Mouse (Mus musculus) CH12.LX (cell line): Measurements from ENCODE around the gene Ranbp9. TPM values are rescaled to one million over a fixed set of nuclear protein-coding genes. Genes with fewer than 3 reads are reported as not detected.
A peak's percentile ranks its signal among the peaks of the same experiment; 100 is the strongest.

Experiments
- DNase-seq: peaks from one replicate; pipeline ENCODE4 v3.0.0-alpha.2; 2013; ENCODE audit errors: extremely low read depth
- H3K27ac ChIP-seq: 2 replicates; pipeline ENCODE4 v1.5.1; 2012; ENCODE audit warnings: low read depth, mild to moderate bottlenecking, control low read depth, moderate library complexity; ENCODE audit not compliant: insufficient read depth
- H3K27me3 ChIP-seq: replicated peaks from 2 replicates; pipeline ENCODE3; 2012; ENCODE audit warnings: inconsistent platforms
- H3K36me3 ChIP-seq, 2 experiments: replicated peaks in 1 of 2; 2 replicates each; pipeline versions ENCODE3 to v1.6.1; 2012; ENCODE audit warnings: inconsistent platforms in 1 of 2, low read length in 1 of 2, mild to moderate bottlenecking in 1 of 2, mixed read lengths in 1 of 2, moderate library complexity in 1 of 2; ENCODE audit not compliant: control insufficient read depth in 1 of 2, insufficient read depth in 1 of 2
- H3K4me1 ChIP-seq, 2 experiments: 2 replicates each; pipeline ENCODE4 v1.6.1; 2012; ENCODE audit warnings: inconsistent platforms in 1 of 2, moderate library complexity in 1 of 2; ENCODE audit not compliant: insufficient read depth in 2 of 2, control insufficient read depth in 1 of 2
- H3K4me2 ChIP-seq: 2 replicates; pipeline ENCODE4 v1.6.1; 2012; ENCODE audit warnings: low read depth, mild to moderate bottlenecking, control low read depth; ENCODE audit not compliant: poor library complexity, insufficient read depth, severe bottlenecking
- H3K4me3 ChIP-seq, 3 experiments: fragments of 150-350 bp in 1 of 3; sonication (generic) in 1 of 3; replicated peaks in 1 of 3; 2 replicates each; pipeline versions ENCODE3 to v1.5.1; 2011 to 2012; ENCODE audit warnings: low read depth in 2 of 3, low read length in 2 of 3, mild to moderate bottlenecking in 2 of 3, moderate library complexity in 2 of 3, control low read depth in 1 of 3, improper control_type of control experiment in 1 of 3, inconsistent platforms in 1 of 3, mixed read lengths in 1 of 3; ENCODE audit not compliant: poor library complexity in 1 of 3
- H3K79me2 ChIP-seq: replicated peaks from 2 replicates; pipeline ENCODE4 v1.6.1; 2012; ENCODE audit warnings: mild to moderate bottlenecking, moderate library complexity; ENCODE audit not compliant: control insufficient read depth, poor library complexity, insufficient read depth, severe bottlenecking; ENCODE audit errors: extremely low read depth
- H3K9ac ChIP-seq: 2 replicates; pipeline ENCODE4 v1.6.1; 2012; ENCODE audit warnings: low read depth, mild to moderate bottlenecking, control low read depth, moderate library complexity; ENCODE audit not compliant: insufficient read depth
- H3K9me3 ChIP-seq: replicated peaks from 2 replicates; pipeline ENCODE3; 2012; ENCODE audit warnings: low read length, inconsistent platforms, mixed read lengths
- ETS1 ChIP-seq: conservative IDR thresholded peaks from 2 replicates; pipeline ENCODE4 v1.6.1; 2012; ENCODE audit warnings: low read depth, mild to moderate bottlenecking, inconsistent platforms, low read length, improper control_type of control experiment, moderate library complexity
- GABPA ChIP-seq: IDR thresholded peaks from 2 replicates; pipeline ENCODE4 v1.6.1; 2012; ENCODE audit warnings: low read depth, low read length, improper control_type of control experiment, inconsistent platforms; ENCODE audit not compliant: insufficient replicate concordance
- JUN ChIP-seq: IDR thresholded peaks from 2 replicates; pipeline ENCODE4 v1.6.1; 2011; ENCODE audit warnings: low read depth, mild to moderate bottlenecking, low read length, improper control_type of control experiment, moderate library complexity; ENCODE audit not compliant: insufficient read depth
- MAFK ChIP-seq: IDR thresholded peaks from 2 replicates; pipeline ENCODE4 v1.6.1; 2011; ENCODE audit warnings: low read length, improper control_type of control experiment; ENCODE audit not compliant: insufficient replicate concordance
- MAX ChIP-seq: IDR thresholded peaks from 2 replicates; pipeline ENCODE4 v1.6.1; 2011; ENCODE audit warnings: low read length, improper control_type of control experiment
- MEF2A ChIP-seq: IDR thresholded peaks from 2 replicates; pipeline ENCODE4 v1.6.1; 2014; ENCODE audit warnings: low read depth, mild to moderate bottlenecking, inconsistent platforms, low read length, improper control_type of control experiment, borderline replicate concordance
- NELFE ChIP-seq: IDR thresholded peaks from 2 replicates; pipeline ENCODE4 v1.6.1; 2011; ENCODE audit warnings: low read depth, low read length, improper control_type of control experiment
- NRF1 ChIP-seq: IDR thresholded peaks from 2 replicates; pipeline ENCODE4 v1.6.1; 2014; ENCODE audit warnings: low read depth, mild to moderate bottlenecking, inconsistent platforms, low read length, improper control_type of control experiment, moderate library complexity
- PAX5 ChIP-seq: IDR thresholded peaks from 2 replicates; pipeline ENCODE4 v1.6.1; 2012; ENCODE audit warnings: low read length, inconsistent platforms, mixed read lengths
- RAD21 ChIP-seq: IDR thresholded peaks from 2 replicates; pipeline ENCODE4 v1.6.1; 2011; ENCODE audit warnings: low read depth, mild to moderate bottlenecking, low read length, improper control_type of control experiment, moderate library complexity
- RCOR1 ChIP-seq: conservative IDR thresholded peaks from 2 replicates; pipeline ENCODE4 v1.6.1; 2012; ENCODE audit warnings: low read depth, mild to moderate bottlenecking, inconsistent platforms, low read length, improper control_type of control experiment
- SMC3 ChIP-seq: IDR thresholded peaks from 2 replicates; pipeline ENCODE4 v1.6.1; 2011; ENCODE audit warnings: low read depth, low read length, improper control_type of control experiment
- TBP ChIP-seq: conservative IDR thresholded peaks from 2 replicates; pipeline ENCODE4 v1.6.1; 2011; ENCODE audit warnings: low read depth, low read length, improper control_type of control experiment
- USF2 ChIP-seq: conservative IDR thresholded peaks from 2 replicates; pipeline ENCODE4 v1.6.1; 2011; ENCODE audit warnings: low read depth, low read length, improper control_type of control experiment
- ZKSCAN1 ChIP-seq: IDR thresholded peaks from 2 replicates; pipeline ENCODE4 v1.6.1; 2012; ENCODE audit warnings: low read depth, inconsistent platforms, low read length, improper control_type of control experiment, borderline replicate concordance
- ZNF384 ChIP-seq: IDR thresholded peaks from 2 replicates; pipeline ENCODE4 v1.6.1; 2012; ENCODE audit warnings: low read depth, low read length, improper control_type of control experiment, inconsistent platforms
- dilution Hi-C: fragments of 300-500 bp; cut with MboI; formaldehyde crosslinking; loops from 2 replicates; pipeline ENCODE4 v1.14.3; 2020; ENCODE audit warnings: low sequenced_read_pairs; ENCODE audit not compliant: extremely low pct_unique_long_range_greater_than_20kb, extremely low pct_ligation_motif_present
- in situ Hi-C: fragments of 300-500 bp; cut with MboI; formaldehyde crosslinking; loops from 3 replicates; pipeline ENCODE4 v1.14.3; 2019; ENCODE audit warnings: low sequenced_read_pairs, low pct_ligation_motif_present, low pct_unique_long_range_greater_than_20kb, mixed read lengths
- polyA plus RNA-seq: library from polyadenylated mRNA; unstranded; fragments of >175 nt; gene quantifications from 2 replicates; pipeline ENCODE4 v1.2.1, GENCODE M21; 2012; ENCODE audit warnings: low read depth; ENCODE audit not compliant: insufficient read length
- total RNA-seq, 2 experiments: library from RNA; depleted of rRNA; stranded (reverse); fragments of 300-350 nt in 1 of 2; fragments of >200 nt in 1 of 2; gene quantifications; 2 replicates each; pipeline ENCODE4 v1.2.3; 2012 to 2014

Ranbp9 gene
- total and polyA plus RNA-seq, 3 experiments: 22.0 to 37.6 (median 31.8) TPM

DNA sequence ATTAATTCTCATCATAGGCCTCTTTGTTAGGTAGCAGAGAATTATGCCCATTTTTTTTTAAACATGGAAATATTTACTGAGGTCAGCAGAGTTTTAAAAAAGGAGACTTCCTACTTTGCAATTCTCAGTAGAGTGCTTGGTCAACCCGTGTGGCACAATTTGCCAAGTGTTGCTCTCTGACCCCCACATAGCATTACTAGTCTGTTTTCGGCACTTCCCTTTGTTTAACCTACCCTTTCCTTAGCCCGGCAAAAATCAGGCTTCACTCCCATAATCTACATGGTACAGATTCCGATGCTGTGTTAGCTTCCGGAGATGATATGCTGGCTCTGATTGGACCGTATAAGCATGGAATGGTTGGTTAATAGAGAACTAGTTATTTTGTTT, 770 bp upstream of the Ranbp9 start:
- in situ Hi-C loops: no loop called here
- Histone ChIP-seq H3K27ac (no peak overlapping the region), H3K9ac (peak overlapping the region; percentile 94), H3K4me1 (peaks cover 6 to 22% of the 10 kb centered on the region in 2 experiments), H3K79me2 (peaks cover 35% of the 10 kb centered on the region), H3K4me2 (peak overlapping the region; percentile 93), H3K4me3 (peak overlapping the region; percentile 27 to 91 (median 90)), H3K36me3 (peaks cover 0 to 2% of the 10 kb centered on the region in 2 experiments), H3K9me3 (no peaks in the 10 kb centered on the region), H3K27me3 (no peaks in the 10 kb centered on the region)
- DNase-seq: no peak
- dilution Hi-C loops: no loop called here
- TF ChIP-seq NELFE (no peak), MAFK (0 out of 2 replicates have a peak, but pooled peaks have one; percentile 25), MAX (no peak), ZKSCAN1 (no peak), GABPA (no peak), ZNF384 (no peak), RCOR1 (no peak), MEF2A (no peak)

DNA sequence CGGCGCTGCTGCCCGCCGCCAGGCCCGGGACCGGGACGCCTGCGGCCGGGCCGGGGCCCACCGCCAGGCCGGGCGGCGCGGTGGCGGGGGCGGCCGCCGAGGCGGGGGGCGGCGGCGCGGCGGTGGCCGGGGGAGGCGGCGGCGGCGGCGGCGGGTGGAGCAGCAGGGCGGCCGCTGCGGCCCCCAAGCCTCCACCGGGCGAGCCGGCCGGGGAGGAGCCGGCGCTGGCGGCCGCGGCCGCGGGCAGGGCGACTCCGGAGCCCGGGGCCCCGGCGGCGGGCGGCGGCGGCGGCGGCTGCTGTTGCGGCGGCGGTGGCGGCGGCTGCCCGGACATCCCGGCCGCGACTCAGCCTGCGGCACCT, 506 bp downstream of the Ranbp9 start:
- peak overlapping the region; percentile 57; the same call in 1 of the 2 replicates for H3K4me2 ChIP-seq
- H3K9ac ChIP-seq: peak overlapping the region; percentile 94
- H3K9me3 ChIP-seq: no peaks in the 10 kb centered on the region
- H3K4me3 ChIP-seq: peak overlapping the region; percentile 64 to 91 (median 90)
- no peak for DNase-seq
- H3K36me3 ChIP-seq: peaks cover 0 to 10% of the 10 kb centered on the region in 2 experiments
- TF ChIP-seq RAD21 (no peak), SMC3 (no peak), PAX5 (no peak), NRF1 (no peak), USF2 (no peak), RCOR1 (no peak), JUN (no peak), TBP (no peak), ETS1 (no peak)
- H3K4me1 ChIP-seq: peaks cover 10 to 33% of the 10 kb centered on the region in 2 experiments
- in situ Hi-C loops (no loop called here), dilution Hi-C loops (no loop called here)
- peaks cover 47% of the 10 kb centered on the region for H3K79me2 ChIP-seq
- H3K27me3 ChIP-seq: no peaks in the 10 kb centered on the region
- H3K27ac ChIP-seq: peak overlapping the region; percentile 89
